Mouse (Mus musculus): ENCODE data around the gene Ovol2. TPM values are rescaled to one million over a fixed set of nuclear protein-coding genes. Genes with fewer than 3 reads are reported as not detected.

The Ovol2 gene
- total and polyA plus RNA-seq, 2 experiments from 2014 or later = not detected

DNA sequence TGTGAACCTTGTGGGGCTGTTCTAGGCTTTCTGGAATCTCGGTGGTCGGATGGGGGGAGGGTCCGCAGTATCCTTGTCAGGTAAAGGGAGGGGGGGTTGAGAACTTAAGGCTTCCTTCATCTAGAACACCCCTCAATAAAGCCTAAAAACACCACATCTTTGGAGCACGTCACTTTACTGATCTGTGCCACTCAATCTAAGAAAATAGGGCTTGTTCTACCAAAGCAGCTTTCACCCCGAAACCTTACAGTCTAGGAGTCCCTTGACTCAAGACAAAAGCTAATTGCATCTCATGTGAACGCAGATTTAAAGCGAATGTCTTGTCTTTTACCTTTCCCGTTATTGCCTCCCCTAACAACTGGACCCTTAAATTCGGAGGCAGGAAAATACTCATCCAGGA is 540 bp upstream of the Ovol2 start:
- TF ChIP-seq EP300 (IDR thresholded peaks at IDR 0.05; ENCODE audit: low read depth) (no peak), CTCF (IDR thresholded peaks at IDR 0.05; ENCODE audit: low read depth) (no peak)
- Histone ChIP-seq H3K4me2 (ENCODE audit: low read depth, low read length) (peak overlapping the region; percentile 96), H3K4me3 (ENCODE audit: low read depth, low read length) (peak overlapping the region; percentile 63), H3K36me3 (replicated peaks; ENCODE audit: control insufficient read depth, insufficient read depth, low read length) (no peaks in the 10 kb centered on the region), H3K27ac (ENCODE audit: low read depth) (no peak overlapping the region), H3K9ac (replicated peaks; ENCODE audit: low read depth, low read length) (no peak overlapping the region), H3K9me3 (replicated peaks; ENCODE audit: control insufficient read depth, low read length) (no peaks in the 10 kb centered on the region), H3K27me3 (ENCODE audit: control insufficient read depth, insufficient read depth, low read length) (peaks cover 74% of the 10 kb centered on the region), H3K4me1 (ENCODE audit: control insufficient read depth, insufficient read depth) (peaks cover 21% of the 10 kb centered on the region)
- DNase-seq (ENCODE audit: low spot score) (no peak), ATAC-seq (ENCODE audit: insufficient read depth, low read depth) (no peak)
- WGBS = 9% methylated on average over 9 of the region's 9 CpGs

DNA sequence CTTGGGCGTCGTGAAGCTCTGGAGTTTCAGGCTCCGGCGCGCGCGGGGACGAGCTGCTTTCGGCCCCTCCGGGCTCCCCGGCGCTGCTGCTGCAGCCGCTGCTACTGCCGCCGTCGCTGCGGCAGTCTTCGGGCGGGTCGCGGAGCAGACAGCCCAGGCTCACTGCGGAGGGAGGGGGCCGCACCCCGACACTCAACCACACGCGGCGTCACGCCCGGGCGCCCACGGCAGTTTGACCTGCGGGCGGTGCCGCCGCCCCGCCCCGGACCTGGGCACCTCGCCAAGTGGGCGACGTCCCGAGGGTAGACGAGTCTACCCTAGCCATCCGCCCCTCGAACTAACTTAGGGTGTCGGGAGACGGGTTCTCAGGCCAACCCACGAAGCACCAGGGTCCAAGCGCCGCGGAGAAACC is 980 bp downstream of the Ovol2 start:
- H3K9ac ChIP-seq (replicated peaks; ENCODE audit: low read depth, low read length) = peak overlapping the region; percentile 39
- H3K36me3 ChIP-seq (replicated peaks; ENCODE audit: control insufficient read depth, insufficient read depth, low read length) = no peaks in the 10 kb centered on the region
- no peak for TF ChIP-seq EP300 (IDR thresholded peaks at IDR 0.05; ENCODE audit: low read depth)
- no peak for TF ChIP-seq CTCF (IDR thresholded peaks at IDR 0.05; ENCODE audit: low read depth)
- peaks cover 21% of the 10 kb centered on the region for H3K4me1 ChIP-seq (ENCODE audit: control insufficient read depth, insufficient read depth)
- WGBS = under 1% methylated on average over 41 of the region's 50 CpGs
- peak; percentile 28; the same call in 1 of the 2 replicates for ATAC-seq (ENCODE audit: insufficient read depth, low read depth)
- H3K27ac ChIP-seq (ENCODE audit: low read depth) = no peak overlapping the region
- no peaks in the 10 kb centered on the region for H3K9me3 ChIP-seq (replicated peaks; ENCODE audit: control insufficient read depth, low read length)
- peak overlapping the region; percentile 63 for H3K4me3 ChIP-seq (ENCODE audit: low read depth, low read length)
- peaks cover 75% of the 10 kb centered on the region for H3K27me3 ChIP-seq (ENCODE audit: control insufficient read depth, insufficient read depth, low read length)
- DNase-seq (ENCODE audit: low spot score) = no peak
- H3K4me2 ChIP-seq (ENCODE audit: low read depth, low read length) = peak overlapping the region; percentile 96

DNA sequence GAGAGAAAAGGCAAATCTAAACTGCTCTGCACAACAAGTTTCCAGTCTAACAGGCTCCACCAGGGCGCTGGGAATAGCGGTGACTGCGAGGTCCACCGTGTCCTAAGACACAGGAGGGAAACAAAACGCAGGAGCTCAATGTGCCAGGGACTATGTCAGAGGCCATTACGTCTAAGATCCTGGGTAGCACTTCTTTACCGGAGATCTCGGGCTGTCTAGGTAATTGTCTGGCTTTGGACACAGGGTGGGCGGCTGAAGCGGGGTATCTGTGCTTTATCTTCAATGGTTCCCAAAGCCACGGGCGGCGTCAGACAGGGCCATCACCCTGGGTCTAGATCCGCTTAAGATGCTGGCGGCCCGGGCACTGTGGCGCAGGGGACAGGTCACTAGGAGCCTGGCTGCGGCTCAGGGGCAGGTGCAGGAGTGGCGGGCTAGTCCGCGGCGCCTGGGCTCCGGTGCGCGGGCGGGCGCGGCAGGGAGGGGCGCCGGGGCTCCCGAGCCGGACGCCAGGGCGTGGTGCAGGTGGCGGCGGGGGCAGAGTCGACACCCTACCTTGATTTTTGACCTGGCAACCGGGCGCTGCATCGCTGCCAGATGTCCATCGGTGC is 1.5 kb downstream of the Ovol2 start:
- Histone ChIP-seq H3K4me1 (ENCODE audit: control insufficient read depth, insufficient read depth) (peaks cover 21% of the 10 kb centered on the region), H3K4me2 (ENCODE audit: low read depth, low read length) (peak overlapping the region; percentile 96), H3K27ac (ENCODE audit: low read depth) (no peak overlapping the region), H3K9ac (replicated peaks; ENCODE audit: low read depth, low read length) (peak overlapping the region; percentile 39), H3K4me3 (ENCODE audit: low read depth, low read length) (peak overlapping the region; percentile 63), H3K36me3 (replicated peaks; ENCODE audit: control insufficient read depth, insufficient read depth, low read length) (no peaks in the 10 kb centered on the region), H3K27me3 (ENCODE audit: control insufficient read depth, insufficient read depth, low read length) (peaks cover 75% of the 10 kb centered on the region), H3K9me3 (replicated peaks; ENCODE audit: control insufficient read depth, low read length) (no peaks in the 10 kb centered on the region)
- TF ChIP-seq EP300 (IDR thresholded peaks at IDR 0.05; ENCODE audit: low read depth) (no peak), CTCF (IDR thresholded peaks at IDR 0.05; ENCODE audit: low read depth) (no peak)
- ATAC-seq (ENCODE audit: insufficient read depth, low read depth) (peak; percentile 19; the same call in 1 of the 2 replicates), DNase-seq (ENCODE audit: low spot score) (no peak)
- WGBS = under 1% methylated on average over 39 of the region's 41 CpGs

DNA sequence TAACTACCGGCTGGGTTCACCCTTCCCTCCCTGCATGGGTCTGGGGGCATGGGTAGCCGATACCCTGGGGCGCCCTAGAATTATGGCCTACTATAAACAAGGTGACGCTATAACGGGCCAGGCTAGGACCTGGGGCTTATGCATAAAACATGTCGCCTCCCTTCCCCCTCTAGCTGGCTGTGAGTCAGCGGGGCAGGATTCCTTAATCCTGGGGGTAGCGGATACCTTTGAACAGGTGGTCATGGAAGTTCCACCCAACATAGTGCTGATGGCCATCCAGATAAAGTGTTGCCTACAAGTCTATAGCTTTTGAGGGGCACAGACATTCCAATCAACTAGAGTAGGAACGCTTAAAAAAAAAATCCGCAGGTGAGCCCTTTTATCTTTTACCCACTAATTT is 2.0 kb downstream of the Ovol2 start:
- Histone ChIP-seq H3K4me1 (ENCODE audit: control insufficient read depth, insufficient read depth) (peaks cover 21% of the 10 kb centered on the region), H3K36me3 (replicated peaks; ENCODE audit: control insufficient read depth, insufficient read depth, low read length) (no peaks in the 10 kb centered on the region), H3K4me2 (ENCODE audit: low read depth, low read length) (no peak overlapping the region; the same call in 1 of the 2 replicates), H3K9ac (replicated peaks; ENCODE audit: low read depth, low read length) (no peak overlapping the region), H3K4me3 (ENCODE audit: low read depth, low read length) (peak overlapping the region; percentile 63), H3K9me3 (replicated peaks; ENCODE audit: control insufficient read depth, low read length) (no peaks in the 10 kb centered on the region), H3K27ac (ENCODE audit: low read depth) (no peak overlapping the region), H3K27me3 (ENCODE audit: control insufficient read depth, insufficient read depth, low read length) (peaks cover 71% of the 10 kb centered on the region)
- ATAC-seq (ENCODE audit: insufficient read depth, low read depth) = no peak
- no peak for DNase-seq (ENCODE audit: low spot score)
- TF ChIP-seq CTCF (IDR thresholded peaks at IDR 0.05; ENCODE audit: low read depth) = no peak
- no peak for TF ChIP-seq EP300 (IDR thresholded peaks at IDR 0.05; ENCODE audit: low read depth)
- 5% methylated on average over 10 of the region's 10 CpGs for WGBS

DNA sequence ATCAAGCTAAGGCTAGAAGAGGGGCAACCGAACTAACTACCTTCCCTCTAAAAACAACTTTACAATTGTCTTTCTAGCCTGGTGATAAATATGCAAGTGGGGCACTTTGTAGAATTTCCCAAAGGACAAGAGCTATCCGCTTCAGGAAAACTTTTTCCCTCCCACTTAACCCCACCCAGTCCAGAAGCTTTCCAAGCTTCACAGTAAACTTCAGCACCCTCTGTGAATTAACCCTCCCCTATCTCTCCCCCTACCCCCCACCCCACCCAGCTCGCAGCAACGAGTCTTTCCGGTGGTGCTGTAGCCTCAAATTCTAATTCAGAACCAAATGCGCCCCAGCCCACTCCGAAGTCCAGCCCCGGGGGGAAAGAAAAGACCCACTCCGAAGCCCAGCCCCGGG is 2.5 kb downstream of the Ovol2 start:
- Histone ChIP-seq H3K36me3 (replicated peaks; ENCODE audit: control insufficient read depth, insufficient read depth, low read length) (no peaks in the 10 kb centered on the region), H3K9ac (replicated peaks; ENCODE audit: low read depth, low read length) (no peak overlapping the region), H3K27me3 (ENCODE audit: control insufficient read depth, insufficient read depth, low read length) (peaks cover 66% of the 10 kb centered on the region), H3K9me3 (replicated peaks; ENCODE audit: control insufficient read depth, low read length) (no peaks in the 10 kb centered on the region), H3K4me2 (ENCODE audit: low read depth, low read length) (no peak overlapping the region; the same call in 1 of the 2 replicates), H3K27ac (ENCODE audit: low read depth) (no peak overlapping the region), H3K4me1 (ENCODE audit: control insufficient read depth, insufficient read depth) (peaks cover 21% of the 10 kb centered on the region), H3K4me3 (ENCODE audit: low read depth, low read length) (no peak overlapping the region)
- TF ChIP-seq EP300 (IDR thresholded peaks at IDR 0.05; ENCODE audit: low read depth) (no peak), CTCF (IDR thresholded peaks at IDR 0.05; ENCODE audit: low read depth) (no peak)
- ATAC-seq (ENCODE audit: insufficient read depth, low read depth) (no peak), DNase-seq (ENCODE audit: low spot score) (no peak)
- WGBS = 13% methylated on average over 10 of the region's 10 CpGs

DNA sequence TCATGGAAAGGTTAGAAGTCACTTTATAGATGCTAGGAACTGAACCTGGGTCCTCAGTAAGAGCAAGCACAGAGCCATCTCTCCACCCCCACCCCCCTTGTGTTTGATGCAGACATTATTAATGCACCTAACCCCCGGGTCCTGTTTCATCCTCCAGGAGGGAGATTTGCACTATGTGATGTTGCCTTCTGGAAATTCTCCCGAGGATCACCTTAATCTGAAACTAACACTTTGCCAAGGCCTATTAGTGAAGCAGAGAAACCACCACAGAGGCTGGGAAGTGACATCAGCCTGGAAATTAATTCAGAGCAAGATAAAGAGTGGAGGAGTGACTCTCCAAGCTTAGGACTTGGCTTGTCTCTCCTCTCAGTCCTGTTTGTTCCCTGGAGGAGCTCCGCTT is 7.7 kb downstream of the Ovol2 start:
- DNase-seq (ENCODE audit: low spot score) (no peak), ATAC-seq (ENCODE audit: insufficient read depth, low read depth) (no peak)
- H3K9me3 ChIP-seq (replicated peaks; ENCODE audit: control insufficient read depth, low read length) = no peaks in the 10 kb centered on the region
- peaks cover 18% of the 10 kb centered on the region for H3K27me3 ChIP-seq (ENCODE audit: control insufficient read depth, insufficient read depth, low read length)
- 54% methylated on average over 3 of the region's 3 CpGs for WGBS
- H3K36me3 ChIP-seq (replicated peaks; ENCODE audit: control insufficient read depth, insufficient read depth, low read length) = no peaks in the 10 kb centered on the region
- no peak for TF ChIP-seq CTCF (IDR thresholded peaks at IDR 0.05; ENCODE audit: low read depth)
- no peak for TF ChIP-seq EP300 (IDR thresholded peaks at IDR 0.05; ENCODE audit: low read depth)
- no peak overlapping the region for H3K9ac ChIP-seq (replicated peaks; ENCODE audit: low read depth, low read length)
- no peak overlapping the region for H3K4me3 ChIP-seq (ENCODE audit: low read depth, low read length)
- H3K27ac ChIP-seq (ENCODE audit: low read depth) = no peak overlapping the region
- H3K4me2 ChIP-seq (ENCODE audit: low read depth, low read length) = no peak overlapping the region
- no peaks in the 10 kb centered on the region for H3K4me1 ChIP-seq (ENCODE audit: control insufficient read depth, insufficient read depth)
